Mouse (Mus musculus) brain, adult 2 months (tissue): Measurements from ENCODE around the gene Slc35f6.
A peak's percentile ranks its signal among the peaks of the same experiment; 100 is the strongest.
"Not testable (repeated sequence)": the region's sequence is repeated elsewhere in the genome, so short reads cannot be mapped to it uniquely, and the experiment has no call there.

Source experiments
- DNase-seq: peaks from one replicate; pipeline ENCODE4 v3.0.0; 2011; ENCODE audit warnings: low read depth, low spot score

Gene Slc35f6

DNA sequence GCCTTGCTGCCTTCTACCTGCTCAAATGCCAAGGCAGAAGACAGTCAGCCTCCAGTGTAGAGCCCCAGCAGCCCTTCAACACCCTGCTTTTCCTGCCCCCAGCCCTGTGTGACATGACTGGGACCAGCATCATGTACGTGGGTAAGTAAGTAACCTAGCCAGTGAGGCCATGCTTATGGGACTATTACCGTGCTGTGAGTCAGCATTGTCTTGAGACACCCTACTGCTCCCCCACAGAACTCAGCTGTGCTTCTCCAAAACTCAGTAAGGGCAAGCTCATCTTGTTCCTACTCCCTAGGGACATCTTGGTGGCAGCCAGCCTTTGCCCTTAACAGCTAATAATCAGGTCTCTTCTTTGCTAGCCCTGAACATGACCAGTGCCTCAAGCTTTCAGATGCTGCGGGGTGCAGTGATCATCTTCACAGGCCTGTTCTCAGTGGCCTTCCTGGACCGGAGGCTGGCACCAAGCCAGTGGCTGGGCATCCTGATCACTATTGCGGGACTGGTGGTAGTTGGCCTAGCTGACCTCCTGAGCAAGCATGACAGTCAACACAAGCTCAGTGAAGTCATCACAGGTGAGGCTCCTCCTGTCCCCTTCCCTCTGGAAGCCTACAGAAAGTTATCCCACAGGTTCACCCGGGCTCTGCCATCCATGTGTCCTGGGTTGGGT lies 7.9 kb downstream of the Slc35f6 start:
- DNase-seq: peak; percentile 54

DNA sequence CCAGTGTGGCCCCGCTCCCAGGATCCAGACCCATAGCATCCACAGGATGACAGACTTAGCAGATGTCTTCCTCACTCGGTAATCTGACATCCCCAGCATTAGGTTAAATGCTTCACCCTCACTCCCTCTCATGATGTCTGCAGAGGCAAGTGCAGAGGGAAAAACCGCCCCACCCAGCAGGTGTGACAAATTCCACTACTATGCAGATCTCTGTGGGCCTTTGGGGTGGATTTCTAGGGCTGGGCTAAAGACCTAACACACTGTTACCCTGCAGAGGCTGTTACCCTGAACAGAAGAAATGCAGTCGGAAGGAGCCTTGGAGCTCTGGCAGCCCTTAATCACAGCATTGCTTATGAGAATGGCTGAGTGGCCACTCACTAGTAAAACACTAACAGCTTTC lies 11.3 kb downstream of the Slc35f6 start:
- no peak for DNase-seq

DNA sequence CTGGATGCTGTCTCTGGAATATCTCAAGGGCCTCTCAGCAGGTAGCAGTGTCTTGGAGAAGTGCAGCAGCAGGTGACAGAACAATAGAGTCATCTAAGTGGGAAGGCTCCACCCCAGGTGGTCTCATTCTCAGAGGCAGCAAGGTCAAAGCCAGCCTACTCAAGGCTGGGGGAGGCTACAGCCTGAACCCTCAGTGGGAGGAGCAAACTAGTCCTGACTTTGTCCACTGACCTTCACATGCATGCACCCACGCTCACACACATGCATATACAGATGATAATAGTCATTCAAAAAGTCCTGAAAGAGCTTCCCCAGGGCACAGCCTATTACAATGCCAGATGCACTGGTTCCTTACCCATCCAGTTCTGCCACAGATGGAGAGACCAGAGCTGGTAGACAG lies 12.5 kb downstream of the Slc35f6 start:
- no peak for DNase-seq

DNA sequence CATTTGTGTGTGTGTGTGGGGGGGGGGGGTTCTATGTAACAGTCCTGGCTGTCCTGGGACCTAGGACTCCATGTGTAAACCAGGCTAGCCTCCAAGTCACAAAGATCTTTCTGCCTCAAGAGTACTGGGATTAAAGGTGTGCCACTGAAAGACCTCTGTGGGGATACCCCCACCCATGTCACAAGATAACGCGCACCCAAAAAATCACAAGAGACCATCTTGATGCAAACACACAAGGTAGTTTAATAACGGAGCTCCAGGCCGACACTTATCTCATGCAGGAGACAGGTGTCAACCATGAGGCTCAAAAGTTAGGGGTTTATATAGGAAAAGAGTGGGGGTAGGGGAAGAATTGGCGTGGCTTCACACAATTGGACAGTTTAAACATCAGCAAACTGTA lies 13.1 kb downstream of the Slc35f6 start:
- DNase-seq: no peak

DNA sequence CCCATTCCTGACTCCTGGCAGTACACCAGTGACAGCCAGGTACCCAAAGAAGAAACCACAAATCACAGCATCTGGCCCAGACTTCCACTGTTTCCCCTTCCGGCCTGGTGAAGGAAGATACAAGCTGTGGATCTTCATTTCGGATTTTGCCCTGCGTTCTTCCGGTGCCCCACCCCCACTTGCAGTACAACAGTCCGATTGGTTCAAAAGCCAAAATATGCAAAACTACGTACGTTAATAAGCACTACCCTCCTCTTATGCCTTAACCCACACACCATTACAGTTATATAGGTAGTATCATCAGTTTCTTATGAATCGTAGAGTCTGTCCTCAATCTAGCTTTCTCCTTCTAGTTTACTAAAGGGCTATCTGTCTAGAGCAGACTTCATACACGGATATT lies 17.6 kb downstream of the Slc35f6 start:
- no peak for DNase-seq

DNA sequence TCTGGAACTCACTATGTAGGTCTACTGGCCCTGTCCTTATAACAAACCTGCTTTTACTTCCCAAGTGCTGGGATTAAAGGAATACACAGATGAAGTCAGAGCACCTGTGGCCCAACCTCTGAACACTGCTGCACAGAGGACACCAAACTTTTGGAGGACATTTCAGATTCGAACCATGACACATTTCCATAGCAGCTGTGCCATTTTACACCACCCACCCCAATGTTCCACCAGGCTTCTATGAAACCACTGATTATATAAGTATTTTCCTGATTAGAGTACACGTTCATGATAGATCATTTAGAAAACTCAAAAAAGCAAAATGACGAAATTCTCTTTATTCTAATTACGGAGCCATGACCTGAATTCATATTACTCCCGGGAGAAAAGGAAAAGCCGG lies 18.2 kb downstream of the Slc35f6 start:
- peak; percentile 78 for DNase-seq

DNA sequence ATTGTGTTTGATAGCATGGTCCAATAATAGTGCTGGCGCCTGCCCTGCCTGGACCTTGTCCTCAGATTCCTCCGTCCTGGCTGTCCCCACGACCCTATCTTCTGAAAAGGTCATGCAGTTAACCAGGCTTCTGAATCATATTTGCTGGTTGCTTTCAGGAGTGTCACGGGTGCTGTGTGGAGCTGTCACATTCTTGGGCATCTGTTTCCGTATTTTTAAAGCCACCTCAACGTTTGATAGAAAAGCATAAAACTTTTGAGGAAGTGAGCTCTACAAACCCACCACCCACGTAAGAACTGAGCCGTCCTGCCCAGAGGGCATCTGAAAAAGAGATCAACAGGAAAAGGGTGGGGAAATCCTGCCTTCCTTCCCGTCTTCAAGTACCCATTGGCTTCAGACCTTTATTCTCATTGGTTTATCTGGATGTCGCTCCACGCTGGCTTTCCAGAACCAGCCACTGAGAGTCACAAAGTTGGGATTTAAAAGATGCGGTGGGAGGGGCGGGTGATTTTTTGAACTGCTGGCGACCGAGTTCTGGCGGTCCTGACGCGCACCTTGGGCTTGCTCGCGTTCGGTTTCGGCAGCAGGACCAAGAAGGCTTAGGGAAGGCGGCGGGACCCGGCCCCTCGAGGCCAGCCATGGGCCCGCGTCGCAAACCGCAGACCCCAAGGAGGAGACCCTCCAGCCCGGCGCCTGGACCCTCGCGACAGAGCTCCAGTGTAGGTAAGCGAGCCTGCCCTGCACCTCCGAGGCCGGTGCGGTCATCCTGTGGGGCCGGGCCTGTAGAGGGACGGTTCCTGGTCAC lies 18.9 kb downstream of the Slc35f6 start, which contains the start of gene Cenpa:
Cenpa (plus strand) TSS at position 387 of the 805 bp plus-strand sequence.
- DNase-seq: peak; percentile 98

DNA sequence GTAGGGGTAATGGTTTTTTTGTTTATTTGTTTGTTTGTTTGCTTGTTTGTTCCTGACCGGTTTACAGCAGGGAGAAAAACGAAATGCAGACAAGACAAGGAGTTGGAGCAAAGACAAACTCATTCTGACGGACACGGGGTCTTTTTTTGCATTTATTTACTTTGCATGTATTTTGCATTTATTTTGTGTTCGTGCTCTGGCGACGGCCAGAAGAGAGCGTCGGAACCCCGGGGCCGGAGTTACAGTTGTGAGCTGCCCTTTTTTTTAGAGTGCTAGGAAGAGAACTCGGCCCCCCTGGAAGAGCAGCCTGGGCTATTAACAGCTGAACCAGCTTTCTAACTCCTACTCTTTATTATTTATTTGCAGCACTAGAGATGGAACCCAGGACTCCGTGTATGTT lies 19.5 kb downstream of the Slc35f6 start:
- no peak for DNase-seq

DNA sequence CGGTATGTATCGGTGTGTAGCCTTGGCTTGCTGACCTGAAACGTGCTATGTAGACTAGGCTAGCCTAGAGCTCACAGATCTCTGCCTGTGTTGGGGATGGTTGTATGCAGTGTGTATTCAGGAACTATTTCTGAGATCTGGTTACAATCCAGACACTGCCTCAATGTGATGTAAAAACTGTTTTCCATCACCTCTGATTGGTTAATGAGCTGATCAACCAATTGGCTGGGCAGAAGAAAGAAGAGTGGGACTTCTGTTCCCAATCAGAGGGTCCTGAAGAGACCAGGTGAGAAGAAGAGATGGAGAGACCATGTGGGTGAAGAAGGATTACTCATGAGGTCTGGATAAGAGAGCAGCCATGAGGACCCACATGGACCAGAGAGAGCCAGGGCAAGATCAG lies 20.0 kb downstream of the Slc35f6 start:
- no peak for DNase-seq

DNA sequence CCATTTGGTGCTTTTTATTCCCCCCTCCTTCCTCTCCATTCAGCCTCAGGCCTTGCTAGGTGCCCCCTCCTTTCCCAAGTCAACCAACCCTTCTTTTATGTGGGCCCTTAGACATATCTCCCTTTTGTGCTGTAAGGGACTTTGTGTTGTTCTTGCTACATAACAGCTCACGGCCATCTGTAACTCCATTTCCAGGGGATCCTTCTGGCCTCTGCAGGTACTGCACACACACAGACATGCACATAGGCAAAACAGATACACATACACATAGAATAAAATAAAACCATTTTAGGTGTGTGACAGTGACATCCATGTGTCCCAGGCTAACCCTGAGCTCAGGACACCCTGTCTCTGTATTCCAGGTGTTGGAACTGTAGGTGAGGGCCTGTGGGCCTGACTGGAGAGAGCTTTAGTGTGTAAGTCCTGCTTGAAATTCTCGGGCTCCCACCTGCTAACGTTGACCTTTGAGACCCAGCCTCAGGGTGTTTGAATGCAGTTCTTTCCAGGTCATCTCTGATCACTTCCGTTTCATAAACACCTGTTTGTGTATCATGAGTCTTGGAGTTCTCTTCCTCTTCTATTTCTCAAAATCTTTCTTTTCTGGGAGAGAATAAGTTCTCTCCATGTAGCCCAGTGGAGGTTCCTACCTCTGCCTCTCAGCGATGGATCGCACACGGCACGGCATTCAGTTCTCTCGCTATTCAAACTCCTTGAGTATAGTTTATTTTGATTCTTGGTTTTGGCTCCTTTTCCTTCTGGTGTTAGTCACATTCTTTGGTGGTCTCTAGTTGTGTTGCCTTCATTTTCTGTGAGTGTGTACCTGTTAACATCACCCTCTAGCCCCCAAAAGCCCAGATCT lies 21.1 kb downstream of the Slc35f6 start:
- DNase-seq: no peak

DNA sequence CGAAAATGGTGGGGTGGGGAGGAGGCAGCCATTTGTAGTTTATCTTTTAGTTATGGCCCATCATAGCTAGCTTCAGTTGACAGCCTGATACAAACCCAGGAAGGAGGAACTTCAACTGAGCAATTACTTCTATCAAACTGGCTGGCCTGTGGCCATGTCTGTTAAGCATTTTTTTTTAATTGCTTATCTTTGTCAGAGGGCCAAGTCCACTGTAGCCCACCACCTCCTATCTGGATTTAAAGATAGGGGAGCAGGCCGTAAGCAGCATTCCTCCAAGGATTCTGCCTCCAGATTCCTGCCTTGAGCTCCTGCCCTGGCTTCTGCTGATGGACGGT lies 21.7 kb downstream of the Slc35f6 start:
- no peak for DNase-seq

DNA sequence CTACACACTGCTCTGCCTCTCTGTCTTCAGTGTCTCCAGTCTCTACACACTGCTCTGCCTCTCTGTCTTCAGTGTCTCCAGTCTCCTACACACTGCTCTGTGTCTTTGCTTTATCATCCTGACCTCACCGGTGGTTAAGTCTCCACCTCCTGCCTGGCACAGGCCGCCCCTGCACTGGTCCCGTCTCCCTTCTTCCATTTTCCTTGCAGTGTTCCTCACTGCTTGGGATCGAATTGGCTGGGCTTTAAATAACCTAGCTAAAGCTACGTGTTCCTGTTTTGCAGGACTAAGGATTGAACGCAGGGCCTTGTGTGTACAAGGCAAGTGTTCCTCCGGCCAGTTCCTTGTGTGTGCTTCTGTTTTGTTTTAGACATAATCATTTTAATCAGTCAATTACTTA lies 22.4 kb downstream of the Slc35f6 start:
- DNase-seq: no peak

DNA sequence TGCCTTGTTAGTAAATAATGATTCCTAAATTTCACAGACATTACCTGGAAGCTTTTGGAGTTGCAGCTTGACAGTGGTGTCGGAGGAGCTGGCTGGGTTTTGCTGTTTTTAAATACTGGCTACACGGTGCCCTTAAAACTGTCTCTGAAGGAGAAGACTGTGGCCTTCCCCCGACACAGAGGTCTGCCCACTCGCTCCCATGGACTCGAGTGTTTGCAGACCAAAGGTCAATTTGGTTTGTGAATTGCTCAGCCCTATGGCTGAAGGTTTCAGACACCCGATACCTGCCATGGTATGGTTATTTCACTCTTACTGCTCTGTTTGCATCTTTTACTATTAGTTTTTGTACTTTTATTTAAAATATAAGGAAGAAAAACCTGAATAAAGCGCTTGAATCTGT lies 26.3 kb downstream of the Slc35f6 start:
- DNase-seq: no peak

DNA sequence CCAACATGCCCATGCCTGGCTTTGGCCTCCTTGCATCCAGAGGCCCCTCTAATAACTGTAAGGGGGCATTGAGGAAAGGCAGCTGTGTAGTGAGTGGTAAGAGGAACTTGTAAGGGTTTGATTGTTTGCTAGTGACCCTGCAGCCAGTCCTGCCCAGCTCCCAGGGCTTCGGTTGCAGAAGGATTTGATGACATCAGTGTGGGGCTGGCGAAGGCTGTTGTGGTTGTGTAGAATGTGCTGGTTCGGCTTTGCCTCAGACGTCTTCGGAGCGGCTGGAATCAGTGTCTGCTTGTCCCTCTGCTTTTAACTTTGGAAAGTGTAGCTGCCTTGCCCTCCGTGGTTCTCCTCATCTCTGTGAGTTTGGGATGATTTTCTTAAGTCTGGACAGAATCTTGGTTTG lies 29.1 kb downstream of the Slc35f6 start:
- DNase-seq: no peak

DNA sequence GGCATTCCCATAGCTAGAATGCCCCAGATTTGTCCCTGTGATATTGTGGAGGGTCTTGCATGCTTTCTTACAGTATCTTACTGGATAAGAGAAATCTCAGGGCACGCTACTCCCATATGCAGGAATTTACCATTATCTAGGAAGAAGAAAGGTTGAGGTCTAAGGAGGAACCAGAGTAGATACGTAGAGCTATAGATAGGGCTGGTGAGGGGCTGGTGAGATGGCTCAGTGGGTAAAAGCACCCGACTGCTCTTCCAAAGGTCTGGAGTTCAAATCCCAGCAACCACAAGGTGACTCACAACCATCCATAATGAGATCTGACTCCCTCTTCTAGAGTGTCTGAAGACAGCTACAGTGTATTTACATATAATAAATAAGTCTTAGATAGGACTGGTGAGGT lies 30.3 kb downstream of the Slc35f6 start:
- not testable (repeated sequence) for DNase-seq

DNA sequence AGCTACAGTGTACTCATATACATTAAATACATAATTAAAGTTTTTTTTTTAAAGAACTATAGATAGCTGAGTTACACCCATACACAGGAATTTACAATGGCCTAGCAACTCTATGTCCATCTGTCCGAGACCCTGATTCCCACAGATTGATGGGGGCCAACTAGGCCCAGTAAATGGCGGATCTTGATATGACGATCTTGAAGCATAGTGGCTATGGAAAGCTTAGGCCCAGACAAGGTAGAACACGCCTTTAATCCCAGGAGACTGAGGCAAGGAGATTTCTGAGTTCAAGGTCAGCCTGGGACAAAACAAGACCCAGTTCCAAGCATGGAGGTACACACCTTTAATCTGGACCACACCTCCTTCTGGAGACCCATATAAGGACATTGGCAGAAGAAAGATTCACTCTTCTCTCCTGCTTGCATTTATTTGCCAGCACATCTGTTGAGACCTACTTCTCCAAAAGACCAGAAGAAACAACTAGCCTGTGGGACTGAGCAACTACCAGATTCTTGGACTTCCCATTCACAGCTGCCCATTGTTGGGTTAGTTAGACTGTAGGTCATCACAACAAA lies 31.1 kb downstream of the Slc35f6 start:
- DNase-seq: no peak

DNA sequence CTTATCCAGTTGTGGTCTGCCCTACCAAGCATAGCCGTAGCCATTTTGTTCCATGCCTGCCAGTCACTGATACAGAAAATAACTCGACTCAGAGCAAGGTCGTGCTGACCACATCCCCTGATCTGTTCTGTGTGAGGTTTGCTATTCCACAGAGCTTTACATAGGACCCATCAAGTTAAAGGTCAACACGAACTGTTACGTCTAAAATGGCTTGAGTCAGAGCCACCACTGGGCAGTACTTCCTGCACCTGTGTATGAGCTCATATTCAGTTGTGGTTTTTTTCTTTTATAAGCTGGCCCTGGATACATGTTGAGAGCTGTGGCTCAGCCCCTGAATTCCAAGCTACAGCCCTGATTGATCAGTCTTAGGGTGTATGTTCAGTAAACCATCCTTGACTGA lies 31.9 kb downstream of the Slc35f6 start:
- DNase-seq: no peak

DNA sequence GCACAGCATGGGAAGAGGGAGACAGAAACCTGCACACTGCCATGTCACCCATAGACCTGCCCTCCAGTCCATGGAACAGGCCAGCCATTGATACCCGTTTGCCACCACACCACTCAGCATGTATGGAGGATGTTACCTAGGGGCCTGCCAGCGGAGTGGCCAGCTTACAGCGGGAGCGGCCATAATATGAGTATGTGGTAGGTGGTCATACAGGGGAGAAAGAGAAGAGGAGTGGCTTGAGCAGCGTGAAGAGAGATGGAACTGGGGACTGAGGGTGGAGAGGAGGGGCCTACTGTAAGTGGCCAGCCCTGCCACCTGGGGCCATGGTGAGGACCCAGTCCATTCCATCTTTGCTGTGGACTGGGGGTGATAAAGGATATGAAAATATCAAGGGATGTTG lies 34.2 kb downstream of the Slc35f6 start:
- DNase-seq: no peak

DNA sequence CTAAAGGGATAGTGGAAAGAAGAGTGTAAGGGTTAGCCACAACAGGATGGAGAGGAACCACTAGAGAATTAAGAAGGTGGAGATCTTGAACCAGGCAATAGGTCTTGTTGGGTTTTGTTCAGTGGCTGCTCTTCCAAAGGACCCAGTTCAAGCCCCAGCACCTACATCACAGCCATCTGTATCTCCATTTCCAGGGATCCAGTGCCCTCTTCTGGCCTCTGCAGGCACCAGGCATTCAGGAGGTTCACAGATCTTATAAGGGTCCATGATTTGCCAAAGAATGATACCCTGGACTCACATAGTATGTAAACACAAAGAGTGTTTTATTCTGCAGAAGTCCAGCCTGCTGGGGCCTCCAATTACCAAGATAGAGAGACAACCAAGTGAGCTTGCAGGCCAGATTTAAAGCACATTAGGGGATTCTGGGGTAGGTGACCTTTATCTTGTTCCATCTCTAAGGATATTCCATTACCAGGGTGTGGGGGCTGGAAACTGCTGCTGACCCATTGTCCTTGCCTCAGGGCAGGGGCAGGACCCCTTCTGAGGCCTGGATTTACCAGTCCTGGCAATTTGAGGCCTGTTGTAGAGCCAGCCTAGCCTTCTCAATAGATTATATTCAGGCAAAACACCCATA lies 35.4 kb downstream of the Slc35f6 start:
- peak; percentile 17 for DNase-seq

DNA sequence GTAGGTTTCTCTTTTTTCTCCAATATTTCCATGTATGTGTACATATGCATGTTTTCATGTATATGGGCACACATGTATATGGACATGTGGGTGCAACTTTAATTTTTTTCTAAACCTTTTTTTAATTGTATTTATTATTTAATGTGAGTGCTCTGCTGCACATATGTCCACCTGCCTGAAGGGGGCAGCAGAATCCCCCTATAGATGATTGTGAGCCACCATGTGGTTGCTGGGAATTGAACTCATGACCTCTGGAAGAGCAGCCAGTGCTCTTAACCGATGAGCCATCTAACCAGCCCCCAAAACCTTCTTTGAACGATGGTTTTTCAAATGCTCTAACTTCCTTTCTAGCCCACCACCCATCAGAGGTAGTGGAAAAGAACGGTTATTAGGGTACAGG lies 36.3 kb downstream of the Slc35f6 start:
- DNase-seq: no peak

DNA sequence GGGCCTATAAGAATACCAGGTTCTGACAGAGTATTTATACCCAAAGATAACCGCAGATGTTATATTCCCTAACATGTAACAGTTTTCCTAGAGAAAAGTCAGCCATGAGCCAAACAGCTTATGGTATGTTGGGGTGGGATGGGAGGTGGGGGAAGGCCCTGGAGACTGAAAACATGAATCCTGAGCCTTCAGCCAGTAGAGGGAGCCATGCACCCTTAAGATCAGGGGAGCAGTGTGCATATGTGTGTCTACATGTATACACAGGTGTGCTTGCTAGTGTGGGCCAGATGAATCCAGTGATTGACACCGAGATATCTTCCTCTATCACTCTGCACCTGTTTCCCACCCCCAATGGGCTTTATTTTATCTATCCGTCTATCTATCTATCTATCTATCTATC lies 39.0 kb downstream of the Slc35f6 start:
- peak; percentile 74 for DNase-seq
